ENCODE assay signal across 34 mouse cellular contexts in genomic region chr2:25828344-25828947, GRCm38 (mm10). TPM values are rescaled to one million over a fixed set of nuclear protein-coding genes. Genes with fewer than 3 reads are reported as not detected.
DNase-seq lines count a peak whose midpoint lies in the region; ATAC-seq lines count a peak whose summit lies in the region.
"Had no signal": no experiment of that assay in that cellular context is flagged by ENCODE, and none has a peak within 500 bp of the region (broad histone marks: within the 10 kb centered on the region; RNA-seq: fewer than 3 reads in every experiment).

No protein-coding gene starts in this region.

- no peaks in the 10 kb centered on the region for H3K9me3 ChIP-seq in midbrain, embryonic 13.5 days
- H3K9me3 ChIP-seq: G1E; liver, embryonic 13.5 days; midbrain, embryonic 10.5 days had no signal

- no peak overlapping the region for H3K4me2 ChIP-seq in midbrain, embryonic 13.5 days (replicated peaks)
- H3K4me2 ChIP-seq: heart, embryonic 11.5 days; liver, embryonic 13.5 days had no signal

- no peak overlapping the region for H3K9ac ChIP-seq in midbrain, embryonic 13.5 days (replicated peaks)
- H3K9ac ChIP-seq: liver, embryonic 13.5 days had no signal

- WGBS in midbrain, embryonic 13.5 days, result 81% methylated on average over 8 of the region's 8 CpGs

- H3K4me3 ChIP-seq in midbrain, embryonic 13.5 days (replicated peaks), result no peak overlapping the region
- H3K4me3 ChIP-seq: liver, embryonic 13.5 days; midbrain, embryonic 10.5 days had no signal

- peak; percentile 69 for DNase-seq in naive thymus-derived CD4-positive, alpha-beta T cell, adult 2 months (ENCODE audit: low read depth)
- peak; percentile 52 for DNase-seq in thymus, postnatal 25 days
- no peak for DNase-seq in spleen, adult 18-20 months
- no peak for DNase-seq in gastrocnemius, postnatal 25 days
- DNase-seq in lung, postnatal 36 days, result no peak
- DNase-seq: adrenal gland, adult 8-10 months; cerebellum, adult 11-12 months; cerebellum, postnatal 10 days; kidney, adult 18-20 months; liver, embryonic 13.5 days; lung, adult 2 months; lung, postnatal 14 days had no signal

- ATAC-seq in CD4-positive, CD25-positive, alpha-beta regulatory T cell, adult 4 months, result peak; percentile 70
- peak; percentile 89 for ATAC-seq in common myeloid progenitor, adult 5-6 weeks (replicated peaks; ENCODE audit: low read depth, poor library complexity, severe bottlenecking)
- ATAC-seq in midbrain, embryonic 13.5 days, result no peak
- ATAC-seq: hindbrain, postnatal 0 days; Patski had no signal

- no peaks in the 10 kb centered on the region for H3K27me3 ChIP-seq in midbrain, embryonic 13.5 days
- H3K27me3 ChIP-seq: liver, embryonic 13.5 days; Patski had no signal

- no peak overlapping the region for H3K27ac ChIP-seq in midbrain, embryonic 13.5 days
- H3K27ac ChIP-seq: hindbrain, postnatal 0 days; kidney, postnatal 0 days; liver, embryonic 13.5 days; midbrain, embryonic 10.5 days had no signal

- H3K36me3 ChIP-seq in midbrain, embryonic 13.5 days, result no peaks in the 10 kb centered on the region
- H3K36me3 ChIP-seq: G1E; liver, embryonic 13.5 days; midbrain, embryonic 10.5 days had no signal

- H3K4me1 ChIP-seq in midbrain, embryonic 13.5 days (replicated peaks), result no peaks in the 10 kb centered on the region
- H3K4me1 ChIP-seq: liver, embryonic 13.5 days; midbrain, embryonic 10.5 days had no signal

RNA-seq across cellular contexts. Expression of gene Lcn9, which starts 5.5 kb away (rescaled TPM):
- polyA plus RNA-seq in CD4-positive, CD25-positive, alpha-beta regulatory T cell, adult 4 months (2017; shearing (Covaris generic)), result not detected
- not detected in 2 replicates for total RNA-seq in common myeloid progenitor, adult 5-6 weeks (2017)
- not detected in 2 replicates for polyA plus RNA-seq in midbrain, embryonic 13.5 days (2015; fragmentation: Nextera tagmentation; extraction: Ambion mirVana)
- not detected for total RNA-seq in gastrocnemius, postnatal 25 days (2021)
- total RNA-seq: adrenal gland, adult 8-10 months; CH12.LX; G1E; hindbrain, postnatal 0 days; layer of hippocampus, adult 8-10 months; left cerebral cortex, postnatal 14 days; midbrain, postnatal 0 days; neutrophil, adult 5-6 weeks had no signal
- polyA plus RNA-seq: embryonic facial prominence, embryonic 11.5 days; forebrain, embryonic 11.5 days; G1E; heart, embryonic 11.5 days; heart, postnatal 0 days; hindbrain, embryonic 11.5 days; hindbrain, postnatal 0 days; kidney, postnatal 0 days; limb, embryonic 14.5 days; liver, embryonic 13.5 days; lung, adult 2 months; midbrain, embryonic 10.5 days; midbrain, postnatal 0 days; Patski; small intestine, adult 2 months; testis, adult 2 months had no signal

RNA-seq across cellular contexts. Expression of gene Glt6d1, which starts 12.8 kb away (rescaled TPM):
- polyA plus RNA-seq in CD4-positive, CD25-positive, alpha-beta regulatory T cell, adult 4 months (2017; shearing (Covaris generic)), result not detected
- total RNA-seq in common myeloid progenitor, adult 5-6 weeks (2017), result not detected in 2 replicates
- not detected in 2 replicates for polyA plus RNA-seq in midbrain, embryonic 13.5 days (2015; fragmentation: Nextera tagmentation; extraction: Ambion mirVana)
- total RNA-seq in gastrocnemius, postnatal 25 days (2021), result not detected
- total RNA-seq: adrenal gland, adult 8-10 months; CH12.LX; G1E; hindbrain, postnatal 0 days; layer of hippocampus, adult 8-10 months; left cerebral cortex, postnatal 14 days; midbrain, postnatal 0 days; neutrophil, adult 5-6 weeks had no signal
- polyA plus RNA-seq: embryonic facial prominence, embryonic 11.5 days; forebrain, embryonic 11.5 days; G1E; heart, embryonic 11.5 days; heart, postnatal 0 days; hindbrain, embryonic 11.5 days; hindbrain, postnatal 0 days; kidney, postnatal 0 days; limb, embryonic 14.5 days; liver, embryonic 13.5 days; lung, adult 2 months; midbrain, embryonic 10.5 days; midbrain, postnatal 0 days; Patski; small intestine, adult 2 months had no signal

RNA-seq across cellular contexts. Expression of gene Sohlh1, which starts 18.6 kb away (rescaled TPM):
- under 1 TPM in 1 of 2 experiments, not detected in 1; 0.58 TPM for polyA plus RNA-seq in CD4-positive, CD25-positive, alpha-beta regulatory T cell, adult 4 months (2017; shearing (Covaris generic))
- not detected in 2 replicates for total RNA-seq in common myeloid progenitor, adult 5-6 weeks (2017)
- polyA plus RNA-seq in midbrain, embryonic 13.5 days (2015; fragmentation: Nextera tagmentation; extraction: Ambion mirVana), result not detected in 2 replicates
- not detected for total RNA-seq in gastrocnemius, postnatal 25 days (2021)
- total RNA-seq: adrenal gland, adult 8-10 months; CH12.LX; G1E; hindbrain, postnatal 0 days; layer of hippocampus, adult 8-10 months; left cerebral cortex, postnatal 14 days; midbrain, postnatal 0 days; neutrophil, adult 5-6 weeks had no signal
- polyA plus RNA-seq: embryonic facial prominence, embryonic 11.5 days; forebrain, embryonic 11.5 days; G1E; heart, embryonic 11.5 days; heart, postnatal 0 days; hindbrain, embryonic 11.5 days; hindbrain, postnatal 0 days; kidney, postnatal 0 days; liver, embryonic 13.5 days; lung, adult 2 months; midbrain, embryonic 10.5 days; midbrain, postnatal 0 days; Patski; small intestine, adult 2 months had no signal

RNA-seq across cellular contexts. Expression of gene Kcnt1, which starts 35.1 kb away (rescaled TPM):
- polyA plus RNA-seq in CD4-positive, CD25-positive, alpha-beta regulatory T cell, adult 4 months (2017; shearing (Covaris generic)), result under 1 TPM; 0.05 to 0.24 TPM
- total RNA-seq in common myeloid progenitor, adult 5-6 weeks (2017), result not detected in 2 replicates
- polyA plus RNA-seq in midbrain, embryonic 13.5 days (2015; fragmentation: Nextera tagmentation; extraction: Ambion mirVana), result 4.4 and 5.9 TPM in 2 replicates
- under 1 TPM in 1 of 2 experiments, not detected in 1; 0.27 TPM for total RNA-seq in gastrocnemius, postnatal 25 days (2021)
- total RNA-seq: neutrophil, adult 5-6 weeks had no signal
- polyA plus RNA-seq: G1E had no signal

RNA-seq across cellular contexts. Expression of gene Gm13539, which starts 46.4 kb away (rescaled TPM):
- polyA plus RNA-seq in CD4-positive, CD25-positive, alpha-beta regulatory T cell, adult 4 months (2017; shearing (Covaris generic)), result not detected
- not detected in 2 replicates for total RNA-seq in common myeloid progenitor, adult 5-6 weeks (2017)
- polyA plus RNA-seq in midbrain, embryonic 13.5 days (2015; fragmentation: Nextera tagmentation; extraction: Ambion mirVana), result not detected in 2 replicates
- not detected for total RNA-seq in gastrocnemius, postnatal 25 days (2021)
- total RNA-seq: adrenal gland, adult 8-10 months; CH12.LX; G1E; hindbrain, postnatal 0 days; layer of hippocampus, adult 8-10 months; left cerebral cortex, postnatal 14 days; midbrain, postnatal 0 days; neutrophil, adult 5-6 weeks had no signal
- polyA plus RNA-seq: embryonic facial prominence, embryonic 11.5 days; forebrain, embryonic 11.5 days; G1E; gonadal fat pad, adult 2 months; heart, embryonic 11.5 days; heart, postnatal 0 days; hindbrain, embryonic 11.5 days; hindbrain, postnatal 0 days; kidney, postnatal 0 days; limb, embryonic 14.5 days; liver, embryonic 13.5 days; lung, adult 2 months; midbrain, embryonic 10.5 days; midbrain, postnatal 0 days; Patski; small intestine, adult 2 months had no signal

Comparison
In these comparisons a context has a peak if more than half of its experiments do, and no peak if none do; other contexts are left out.
1. DNase-seq: peak in naive thymus-derived CD4-positive, alpha-beta T cell, adult 2 months (single experiment) and thymus, postnatal 25 days (single experiment); none in spleen, adult 18-20 months (0 of 2), gastrocnemius, postnatal 25 days (single experiment) and lung, postnatal 36 days (single experiment).